Mouse (Mus musculus): ENCODE data around the gene Pwwp2b.

Gene Pwwp2b

DNA sequence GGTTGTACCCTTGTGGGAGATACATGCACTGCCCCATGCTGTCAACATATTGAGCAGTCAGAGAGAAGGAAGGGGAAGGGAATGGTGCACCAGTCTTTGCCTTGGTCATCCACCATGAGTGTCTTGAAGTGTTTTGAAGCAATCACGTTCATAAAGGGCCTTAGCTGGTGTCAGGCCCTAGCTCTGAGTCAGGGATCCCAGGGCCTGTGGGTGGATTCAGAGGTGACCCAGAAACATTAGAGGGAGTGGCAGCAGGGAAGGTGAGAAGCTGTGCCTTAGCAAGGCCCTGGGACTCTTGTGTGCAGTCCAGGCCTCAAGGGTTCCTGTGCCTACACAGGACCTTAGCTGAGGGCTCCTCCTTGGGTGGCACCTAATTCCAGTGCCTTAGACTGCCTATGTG, 24.2 kb upstream of the Pwwp2b start:
- no peak for DNase-seq (ENCODE audit: low read depth in 1 of 2, low spot score in 2 of 2)

- peak in 1 of 2 experiments; percentile 12 for DNase-seq (ENCODE audit: low read depth in 1 of 2, low spot score in 2 of 2)
Observed at GRCm38 (mm10) chr7:139224725-139225124, 23.6 kb upstream of the Pwwp2b start.

- no peak for DNase-seq (ENCODE audit: low read depth in 1 of 2, low spot score in 2 of 2)
Observed at GRCm38 (mm10) chr7:139226416-139226815, 21.9 kb upstream of the Pwwp2b start.

DNA sequence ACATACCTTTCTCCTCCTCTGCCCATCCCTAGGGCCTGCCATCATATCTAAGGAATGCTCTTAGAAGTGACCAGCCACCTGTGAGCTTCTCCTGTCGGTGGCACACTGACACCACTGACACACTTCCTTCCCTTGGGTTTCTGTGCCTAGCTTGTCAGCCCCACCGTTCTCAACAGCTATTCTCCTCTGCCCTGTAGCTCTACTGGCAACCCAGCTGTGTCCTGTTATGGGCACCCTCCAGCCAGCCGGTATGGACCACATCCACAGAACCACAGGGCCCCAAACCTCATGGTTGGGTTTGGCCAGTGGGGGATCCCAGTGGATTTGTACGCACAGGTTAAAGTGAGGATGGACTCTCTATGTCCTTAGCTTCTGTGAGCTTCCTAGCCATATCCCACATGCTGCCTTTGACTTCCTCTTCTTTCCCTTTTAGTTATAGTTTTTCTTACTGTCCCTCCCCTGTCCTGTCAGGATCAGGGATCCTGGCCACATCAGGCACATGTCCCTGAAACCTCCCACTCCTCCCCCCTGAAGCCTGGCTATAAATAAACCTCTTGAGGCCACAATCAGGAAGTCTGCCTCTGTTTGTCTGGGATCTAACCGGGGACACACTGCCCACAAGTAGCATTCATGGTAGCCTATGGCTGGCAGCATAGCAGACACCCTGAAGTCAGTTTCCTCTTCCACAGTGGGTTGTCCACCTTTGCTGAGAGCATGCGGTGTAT, 19.7 kb upstream of the Pwwp2b start:
- no peak for DNase-seq (ENCODE audit: low read depth in 1 of 2, low spot score in 2 of 2)

DNA sequence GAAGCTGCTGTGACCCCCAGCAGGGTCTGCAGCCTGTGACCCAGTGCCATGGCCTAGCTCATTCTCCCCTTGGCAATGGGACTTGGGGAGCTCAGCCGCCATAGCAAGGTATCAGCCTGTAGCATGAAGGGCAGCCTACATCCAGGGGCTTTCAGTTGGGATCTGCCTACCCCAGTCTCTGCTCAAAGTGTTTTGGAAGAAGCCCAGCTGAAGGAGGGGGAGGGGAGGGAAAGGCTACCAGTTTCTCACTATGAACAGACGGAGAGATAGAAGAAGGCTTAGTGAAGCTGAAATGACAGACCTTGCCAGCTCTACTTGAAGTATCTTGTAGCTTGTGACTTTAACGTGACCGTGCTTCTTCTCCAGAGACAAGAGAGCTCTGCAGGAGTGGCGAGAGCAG, 18.4 kb upstream of the Pwwp2b start:
- no peak for DNase-seq (ENCODE audit: low read depth in 1 of 2, low spot score in 2 of 2)

GRCm38 (mm10) chr7:139230241-139230640, 18.0 kb upstream of the Pwwp2b start:
- DNase-seq (ENCODE audit: low read depth in 1 of 2, low spot score in 2 of 2) = no peak

DNA sequence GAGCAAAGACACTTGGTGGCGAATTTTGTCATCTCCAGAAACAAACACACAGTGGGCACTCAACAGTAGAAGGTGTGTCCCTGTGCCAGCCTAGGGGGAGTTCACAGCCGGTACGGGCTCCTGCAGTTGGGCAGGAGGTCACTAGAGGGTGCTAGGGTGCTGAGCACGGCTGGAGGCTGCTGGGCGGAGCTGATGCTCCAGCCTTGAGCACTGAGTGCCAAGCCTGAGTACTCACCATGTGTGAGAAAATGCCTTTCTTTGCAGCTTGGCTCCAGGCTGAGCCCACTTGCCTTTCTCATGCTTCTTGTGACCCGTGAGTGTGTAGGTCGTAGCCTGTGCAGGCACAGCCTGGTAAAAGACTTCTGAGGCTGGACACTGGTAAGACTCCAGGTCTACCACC, 14.6 kb upstream of the Pwwp2b start:
- peak in 1 of 2 experiments; percentile 74 for DNase-seq (ENCODE audit: low read depth in 1 of 2, low spot score in 2 of 2)

GRCm38 (mm10) chr7:139234426-139235188, 13.7 kb upstream of the Pwwp2b start:
- no peak for DNase-seq (ENCODE audit: low read depth in 1 of 2, low spot score in 2 of 2)

GRCm38 (mm10) chr7:139235651-139236358, 12.5 kb upstream of the Pwwp2b start:
- DNase-seq (ENCODE audit: low read depth in 1 of 2, low spot score in 2 of 2) = no peak

- DNase-seq (ENCODE audit: low read depth in 1 of 2, low spot score in 2 of 2) = no peak
Observed at GRCm38 (mm10) chr7:139239432-139239831, 8.8 kb upstream of the Pwwp2b start.

GRCm38 (mm10) chr7:139246086-139246485, 2.2 kb upstream of the Pwwp2b start:
- DNase-seq (ENCODE audit: low read depth in 1 of 2, low spot score in 2 of 2) = no peak

DNA sequence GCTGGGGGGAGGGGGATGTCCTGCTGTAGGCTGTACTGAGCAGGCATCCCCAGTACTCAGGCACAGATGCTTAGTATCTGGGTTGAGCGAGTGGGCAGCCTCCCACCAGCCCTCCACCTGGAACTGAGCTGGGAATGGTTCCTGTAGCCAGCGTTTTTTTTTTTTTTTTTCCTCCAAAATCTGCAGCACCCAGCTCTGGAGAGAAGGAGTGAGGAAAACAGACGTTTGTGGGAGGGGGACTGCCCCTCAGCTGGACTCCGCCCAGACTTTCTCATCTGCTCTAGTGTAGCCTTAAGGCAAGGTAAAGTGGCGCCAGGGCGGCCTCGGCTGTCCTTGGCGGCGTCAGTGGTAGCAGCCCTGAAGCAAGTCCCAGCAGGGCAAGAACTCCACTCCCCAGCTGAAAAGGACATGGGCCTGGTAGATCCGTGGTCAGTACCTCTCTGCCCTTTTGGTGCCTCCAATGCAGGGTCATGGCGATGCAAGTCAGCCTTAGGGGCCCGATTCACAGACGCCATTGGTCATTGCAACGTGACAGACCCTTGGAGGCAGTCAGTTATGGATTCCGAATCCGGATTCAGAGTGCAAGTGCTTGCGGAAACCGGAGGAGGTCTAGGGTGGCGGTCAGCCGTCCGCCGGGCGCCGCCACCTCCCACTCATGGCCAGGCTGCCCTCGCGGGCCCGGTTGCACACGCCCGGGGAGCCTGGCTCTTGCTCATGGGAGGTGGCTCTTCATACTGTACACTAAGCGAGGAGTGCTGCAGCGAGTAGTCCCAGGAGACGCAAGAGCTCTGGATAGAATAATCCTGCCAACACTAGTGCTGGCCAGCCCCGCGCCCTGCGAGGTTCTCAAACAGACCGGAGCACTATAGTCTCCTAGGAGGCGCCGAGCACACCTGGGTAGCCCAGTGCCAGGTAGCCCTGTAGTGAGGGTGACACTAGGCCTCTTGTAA, 1.1 kb upstream of the Pwwp2b start:
- no peak for DNase-seq (ENCODE audit: low read depth in 1 of 2, low spot score in 2 of 2)

- no peak for DNase-seq (ENCODE audit: low read depth in 1 of 2, low spot score in 2 of 2)
Observed at GRCm38 (mm10) chr7:139248615-139249405, 528 bp downstream of the Pwwp2b start.

- DNase-seq (ENCODE audit: low read depth in 1 of 2, low spot score in 2 of 2) = no peak
Observed at GRCm38 (mm10) chr7:139249406-139250210, 1.3 kb downstream of the Pwwp2b start.

DNA sequence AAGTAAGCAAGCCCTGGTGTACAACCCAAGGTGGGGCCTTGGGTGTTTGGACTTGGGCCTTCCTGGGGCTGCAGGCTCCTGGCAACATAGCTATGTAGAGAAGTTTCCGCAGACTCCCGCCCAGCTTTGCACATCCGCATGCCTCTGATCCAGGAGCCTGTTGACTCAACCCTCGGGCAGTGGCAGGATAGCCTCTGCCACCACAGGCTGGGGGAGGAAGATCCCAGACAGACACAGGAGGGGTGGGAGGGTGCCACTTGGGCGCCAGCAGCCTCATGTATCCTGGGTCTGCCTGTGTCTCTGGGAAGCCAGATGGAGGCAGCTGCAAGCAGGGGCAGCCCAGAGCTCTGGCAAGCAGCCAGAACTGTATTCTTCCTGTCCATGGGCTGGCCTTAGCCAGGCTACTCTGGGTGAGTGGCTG, 3.6 kb downstream of the Pwwp2b start:
- no peak for DNase-seq (ENCODE audit: low read depth in 1 of 2, low spot score in 2 of 2)

- DNase-seq (ENCODE audit: low read depth in 1 of 2, low spot score in 2 of 2) = no peak
Observed at GRCm38 (mm10) chr7:139252566-139252965, 4.3 kb downstream of the Pwwp2b start.

- no peak for DNase-seq (ENCODE audit: low read depth in 1 of 2, low spot score in 2 of 2)
Observed at GRCm38 (mm10) chr7:139252986-139253385, 4.7 kb downstream of the Pwwp2b start.

GRCm38 (mm10) chr7:139253462-139253861, 5.2 kb downstream of the Pwwp2b start:
- DNase-seq (ENCODE audit: low read depth in 1 of 2, low spot score in 2 of 2) = no peak

GRCm38 (mm10) chr7:139254626-139255025, 6.3 kb downstream of the Pwwp2b start:
- DNase-seq (ENCODE audit: low read depth in 1 of 2, low spot score in 2 of 2) = no peak
